Mouse (Mus musculus) midbrain, embryonic 12.5 days (tissue): ENCODE measurements at regions not wholly inside any gene's neighbourhood (a gene's known extent, or its start where the extent isn't known, plus 50 kb on each side); places are given as distances from the start of the nearest gene placed in this dataset.

Source experiments
- ATAC-seq: fragments of 200-750 bp; cut with Nextera tagmentation; 2 replicates; pipeline ENCODE4 v1.8.0; 2017; ENCODE audit warnings: low read depth, moderate TSS enrichment, moderate library complexity; ENCODE audit not compliant: low FRiP score
- H3K27ac ChIP-seq: fragments of 300-500 bp; sonication (generic); replicated peaks from 2 replicates; pipeline ENCODE4 v1.5.1; 2016; ENCODE audit warnings: mild to moderate bottlenecking
- H3K27me3 ChIP-seq: fragments of 300-500 bp; sonication (generic); 2 replicates; pipeline ENCODE4 v1.6.1; 2016; ENCODE audit warnings: mild to moderate bottlenecking
- H3K36me3 ChIP-seq: fragments of 300-500 bp; sonication (generic); 2 replicates; pipeline ENCODE4 v1.6.1; 2016
- H3K4me1 ChIP-seq: fragments of 300-500 bp; sonication (generic); 2 replicates; pipeline ENCODE4 v1.6.1; 2016
- H3K4me2 ChIP-seq: fragments of 300-500 bp; sonication (generic); replicated peaks from 2 replicates; pipeline ENCODE4 v1.6.1; 2016; ENCODE audit warnings: mild to moderate bottlenecking, moderate library complexity
- H3K4me3 ChIP-seq: fragments of 300-500 bp; sonication (generic); 2 replicates; pipeline ENCODE4 v1.5.1; 2016; ENCODE audit warnings: mild to moderate bottlenecking
- H3K9ac ChIP-seq: fragments of 300-500 bp; sonication (generic); replicated peaks from 2 replicates; pipeline ENCODE4 v1.6.1; 2016; ENCODE audit warnings: mild to moderate bottlenecking, moderate library complexity
- H3K9me3 ChIP-seq: fragments of 300-500 bp; sonication (generic); 2 replicates; pipeline ENCODE4 v1.6.1; 2016; ENCODE audit warnings: mild to moderate bottlenecking
- WGBS: fragments of 180-500 bp; shearing (Covaris S2); methylation state at CpG from one replicate; pipeline ENCODE4 v1.1.7; 2016; 5-methylcytosine and 5-hydroxymethylcytosine counted together

GRCm38 (mm10) chr16:78877941-78878340 lies 52.8 kb upstream of the Chodl start:
- H3K4me3 ChIP-seq, result no peak overlapping the region
- no peaks in the 10 kb centered on the region for H3K36me3 ChIP-seq
- no peak overlapping the region for H3K9ac ChIP-seq
- no peak overlapping the region for H3K27ac ChIP-seq
- no peaks in the 10 kb centered on the region for H3K9me3 ChIP-seq
- no peak for ATAC-seq
- H3K27me3 ChIP-seq, result no peaks in the 10 kb centered on the region
- WGBS, result 89% methylated on average over 1 of the region's 1 CpGs
- H3K4me2 ChIP-seq, result no peak overlapping the region
- no peaks in the 10 kb centered on the region for H3K4me1 ChIP-seq

GRCm38 (mm10) chr16:78859006-78859405 lies 71.7 kb upstream of the Chodl start:
- no peak for ATAC-seq
- Histone ChIP-seq H3K9ac (no peak overlapping the region), H3K9me3 (no peaks in the 10 kb centered on the region), H3K4me2 (no peak overlapping the region), H3K27me3 (no peaks in the 10 kb centered on the region), H3K36me3 (no peaks in the 10 kb centered on the region), H3K4me1 (no peaks in the 10 kb centered on the region), H3K4me3 (no peak overlapping the region), H3K27ac (no peak overlapping the region)
- 88% methylated on average over 4 of the region's 4 CpGs for WGBS

GRCm38 (mm10) chr16:78830957-78831356 lies 99.8 kb upstream of the Chodl start:
- no peaks in the 10 kb centered on the region for H3K36me3 ChIP-seq
- 90% methylated on average over 7 of the region's 7 CpGs for WGBS

GRCm38 (mm10) chr16:78827739-78828138 lies 103.0 kb upstream of the Chodl start:
- Histone ChIP-seq H3K4me2 (no peak overlapping the region), H3K4me3 (no peak overlapping the region), H3K4me1 (peaks cover 7% of the 10 kb centered on the region; the same call in 1 of the 2 replicates), H3K9ac (no peak overlapping the region), H3K36me3 (no peaks in the 10 kb centered on the region), H3K9me3 (no peaks in the 10 kb centered on the region), H3K27ac (no peak overlapping the region), H3K27me3 (no peaks in the 10 kb centered on the region)
- ATAC-seq, result peak; percentile 93
- WGBS, result 13% methylated on average over 3 of the region's 3 CpGs

More at GRCm38 (mm10) chr16:78830957-78831356, 99.8 kb upstream of the Chodl start:
- Histone ChIP-seq H3K9me3 (no peaks in the 10 kb centered on the region), H3K4me2 (no peak overlapping the region), H3K9ac (no peak overlapping the region), H3K27me3 (no peaks in the 10 kb centered on the region), H3K4me3 (no peak overlapping the region), H3K4me1 (peaks cover 7% of the 10 kb centered on the region; the same call in 1 of the 2 replicates), H3K27ac (no peak overlapping the region)
- no peak for ATAC-seq

GRCm38 (mm10) chr16:78790064-78790463 lies 140.7 kb upstream of the Chodl start:
- no peak overlapping the region for H3K9ac ChIP-seq
- no peak overlapping the region for H3K27ac ChIP-seq
- H3K4me2 ChIP-seq, result no peak overlapping the region
- no peaks in the 10 kb centered on the region for H3K9me3 ChIP-seq
- H3K36me3 ChIP-seq, result no peaks in the 10 kb centered on the region
- WGBS, result 66% methylated on average over 2 of the region's 2 CpGs
- H3K27me3 ChIP-seq, result no peaks in the 10 kb centered on the region
- no peaks in the 10 kb centered on the region for H3K4me1 ChIP-seq
- no peak for ATAC-seq
- H3K4me3 ChIP-seq, result no peak overlapping the region

- no peak overlapping the region for H3K4me2 ChIP-seq
- H3K27me3 ChIP-seq, result no peaks in the 10 kb centered on the region
- H3K27ac ChIP-seq, result no peak overlapping the region
- H3K4me3 ChIP-seq, result no peak overlapping the region
- no peaks in the 10 kb centered on the region for H3K4me1 ChIP-seq
- H3K9me3 ChIP-seq, result no peaks in the 10 kb centered on the region
- no peak overlapping the region for H3K9ac ChIP-seq
- ATAC-seq, result no peak
- H3K36me3 ChIP-seq, result no peaks in the 10 kb centered on the region
Measured at GRCm38 (mm10) chr16:78759226-78759625, 171.5 kb upstream of the Chodl start.

- no peak for ATAC-seq
- no peak overlapping the region for H3K27ac ChIP-seq
- no peak overlapping the region for H3K9ac ChIP-seq
- H3K4me1 ChIP-seq, result no peaks in the 10 kb centered on the region
- WGBS, result 86% methylated on average over 4 of the region's 4 CpGs
- H3K36me3 ChIP-seq, result no peaks in the 10 kb centered on the region
- no peak overlapping the region for H3K4me3 ChIP-seq
- no peaks in the 10 kb centered on the region for H3K9me3 ChIP-seq
- H3K27me3 ChIP-seq, result no peaks in the 10 kb centered on the region
- H3K4me2 ChIP-seq, result no peak overlapping the region
Measured at GRCm38 (mm10) chr16:78737902-78738301, 161.4 kb upstream of the D16Ertd472e start.

- H3K4me3 ChIP-seq, result no peak overlapping the region
- H3K27me3 ChIP-seq, result no peaks in the 10 kb centered on the region
- WGBS, result 84% methylated on average over 13 of the region's 13 CpGs
- no peak for ATAC-seq
- no peak overlapping the region for H3K27ac ChIP-seq
- H3K4me2 ChIP-seq, result no peak overlapping the region
- no peaks in the 10 kb centered on the region for H3K9me3 ChIP-seq
- H3K4me1 ChIP-seq, result no peaks in the 10 kb centered on the region
- no peak overlapping the region for H3K9ac ChIP-seq
- no peaks in the 10 kb centered on the region for H3K36me3 ChIP-seq
Measured at GRCm38 (mm10) chr16:78730583-78731501, 154.3 kb upstream of the D16Ertd472e start.

GRCm38 (mm10) chr16:78725541-78725940 lies 149.0 kb upstream of the D16Ertd472e start:
- no peak overlapping the region for H3K4me2 ChIP-seq
- no peak overlapping the region for H3K9ac ChIP-seq
- no peak for ATAC-seq
- no peak overlapping the region for H3K27ac ChIP-seq
- H3K4me3 ChIP-seq, result no peak overlapping the region
- WGBS, result 85% methylated on average over 2 of the region's 2 CpGs
- H3K9me3 ChIP-seq, result no peaks in the 10 kb centered on the region
- no peaks in the 10 kb centered on the region for H3K27me3 ChIP-seq
- H3K36me3 ChIP-seq, result no peaks in the 10 kb centered on the region
- no peaks in the 10 kb centered on the region for H3K4me1 ChIP-seq

GRCm38 (mm10) chr16:78709943-78710342 lies 133.4 kb upstream of the D16Ertd472e start:
- H3K4me3 ChIP-seq, result no peak overlapping the region
- WGBS, result 68% methylated on average over 7 of the region's 7 CpGs
- H3K27me3 ChIP-seq, result no peaks in the 10 kb centered on the region
- no peak overlapping the region for H3K27ac ChIP-seq
- no peaks in the 10 kb centered on the region for H3K9me3 ChIP-seq
- peak; percentile 60; the same call in 1 of the 2 replicates for ATAC-seq
- H3K9ac ChIP-seq, result no peak overlapping the region
- no peaks in the 10 kb centered on the region for H3K4me1 ChIP-seq
- no peak overlapping the region for H3K4me2 ChIP-seq
- no peaks in the 10 kb centered on the region for H3K36me3 ChIP-seq

GRCm38 (mm10) chr16:78707566-78707965 lies 131.1 kb upstream of the D16Ertd472e start:
- Histone ChIP-seq H3K9me3 (no peaks in the 10 kb centered on the region), H3K9ac (no peak overlapping the region), H3K27ac (no peak overlapping the region), H3K27me3 (no peaks in the 10 kb centered on the region), H3K36me3 (no peaks in the 10 kb centered on the region), H3K4me1 (no peaks in the 10 kb centered on the region), H3K4me2 (no peak overlapping the region), H3K4me3 (no peak overlapping the region)
- 91% methylated on average over 4 of the region's 4 CpGs for WGBS
- ATAC-seq, result no peak

- no peaks in the 10 kb centered on the region for H3K36me3 ChIP-seq
- H3K4me3 ChIP-seq, result no peak overlapping the region
- no peaks in the 10 kb centered on the region for H3K27me3 ChIP-seq
- H3K9me3 ChIP-seq, result no peaks in the 10 kb centered on the region
- H3K4me2 ChIP-seq, result no peak overlapping the region
- no peak overlapping the region for H3K9ac ChIP-seq
- H3K4me1 ChIP-seq, result no peaks in the 10 kb centered on the region
- no peak for ATAC-seq
- H3K27ac ChIP-seq, result no peak overlapping the region
- WGBS, result 88% methylated on average over 7 of the region's 7 CpGs
Measured at GRCm38 (mm10) chr16:78707165-78707564, 130.7 kb upstream of the D16Ertd472e start.
